Mouse (Mus musculus) cerebellum, adult 8-10 months (tissue): ENCODE measurements around the gene Nck1.
A peak's percentile ranks its signal among the peaks of the same experiment; 100 is the strongest.

Experiments used
- DNase-seq: peaks from one replicate; pipeline ENCODE4 v3.0.0; 2022

The Nck1 gene

GRCm38 (mm10) chr9:100534686-100535085 is 11.2 kb downstream of the Nck1 start:
- DNase-seq: no peak

GRCm38 (mm10) chr9:100532847-100533505 is 13.0 kb downstream of the Nck1 start:
- no peak for DNase-seq

- DNase-seq: no peak
These were observed 14.6 kb downstream of the Nck1 start for GRCm38 (mm10) chr9:100531296-100531695.

- DNase-seq: no peak
These were observed 20.7 kb downstream of the Nck1 start for GRCm38 (mm10) chr9:100525225-100525624.

GRCm38 (mm10) chr9:100522029-100522428 is 23.9 kb downstream of the Nck1 start:
- DNase-seq: no peak

GRCm38 (mm10) chr9:100520586-100520985 is 25.3 kb downstream of the Nck1 start:
- peak; percentile 64 for DNase-seq

- DNase-seq: no peak
These were observed 25.9 kb downstream of the Nck1 start for GRCm38 (mm10) chr9:100520012-100520411.

- DNase-seq: no peak
These were observed 38.4 kb downstream of the Nck1 start for GRCm38 (mm10) chr9:100507581-100507980.

- DNase-seq: no peak
These were observed 39.3 kb downstream of the Nck1 start for GRCm38 (mm10) chr9:100506652-100507051.

GRCm38 (mm10) chr9:100505498-100505897 is 40.4 kb downstream of the Nck1 start:
- DNase-seq: no peak

GRCm38 (mm10) chr9:100493611-100494261 is 52.2 kb downstream of the Nck1 start:
- no peak for DNase-seq

GRCm38 (mm10) chr9:100491424-100491823 is 54.5 kb downstream of the Nck1 start:
- DNase-seq: no peak

GRCm38 (mm10) chr9:100488969-100489368 is 57.0 kb downstream of the Nck1 start:
- no peak for DNase-seq

GRCm38 (mm10) chr9:100488056-100488713 is 57.7 kb downstream of the Nck1 start:
- DNase-seq: no peak

GRCm38 (mm10) chr9:100486431-100486830 is 59.5 kb downstream of the Nck1 start, which contains the start of gene Il20rb:
Gene Il20rb, minus strand, starts transcription at chr9:100486788.
- DNase-seq: no peak

- DNase-seq: no peak
These were observed 62.6 kb downstream of the Nck1 start for GRCm38 (mm10) chr9:100483318-100483717.

- no peak for DNase-seq
These were observed 64.3 kb downstream of the Nck1 start for GRCm38 (mm10) chr9:100481626-100482025.

GRCm38 (mm10) chr9:100474056-100474455 is 71.9 kb downstream of the Nck1 start:
- DNase-seq: no peak

GRCm38 (mm10) chr9:100473361-100473760 is 72.6 kb downstream of the Nck1 start:
- no peak for DNase-seq

GRCm38 (mm10) chr9:100472931-100473330 is 73.0 kb downstream of the Nck1 start:
- no peak for DNase-seq

- DNase-seq: no peak
These were observed 74.4 kb downstream of the Nck1 start for GRCm38 (mm10) chr9:100471605-100471953.

- DNase-seq: peak; percentile 97
These were observed 74.9 kb downstream of the Nck1 start for GRCm38 (mm10) chr9:100470936-100471604.

GRCm38 (mm10) chr9:100470228-100470627 is 75.7 kb downstream of the Nck1 start:
- DNase-seq: no peak

GRCm38 (mm10) chr9:100469681-100470080 is 76.3 kb downstream of the Nck1 start:
- DNase-seq: no peak
